Mouse (Mus musculus): ENCODE results near the gene Aplf.

GRCm38 (mm10) chr6:87667804-87668203, 4.2 kb downstream of the Aplf start:
- TF ChIP-seq CTCF (IDR thresholded peaks at IDR 0.05; ENCODE audit: low read depth): no peak
- TF ChIP-seq EP300 (IDR thresholded peaks at IDR 0.05; ENCODE audit: low read depth): no peak

Data from liver, postnatal 0 days (tissue).